Mouse (Mus musculus): ENCODE data around the gene Sulf2. TPM values are rescaled to one million over a fixed set of nuclear protein-coding genes. Genes with fewer than 3 reads are reported as not detected.
A peak's percentile ranks its signal among the peaks of the same experiment; 100 is the strongest.

The Sulf2 gene
- polyA plus RNA-seq, 2 experiments = 200 to 294 TPM

GRCm38 (mm10) chr2:166051421-166051820, 104.0 kb downstream of the Sulf2 start:
- no peaks in the 10 kb centered on the region for H3K4me1 ChIP-seq (ENCODE audit: control insufficient read depth, insufficient read depth, low read length)
- no peak overlapping the region for H3K4me3 ChIP-seq (replicated peaks; ENCODE audit: low read length)
- no peak for DNase-seq (ENCODE audit: low spot score)
- no peak for ATAC-seq (ENCODE audit: low FRiP score, low read depth)
- H3K9me3 ChIP-seq (ENCODE audit: control insufficient read depth, low read length) = no peaks in the 10 kb centered on the region
- H3K27ac ChIP-seq (replicated peaks; ENCODE audit: low read depth, low read length) = no peak overlapping the region
- H3K9ac ChIP-seq (ENCODE audit: low read depth, low read length, severe bottlenecking) = no peak overlapping the region
- peaks cover 88% of the 10 kb centered on the region for H3K36me3 ChIP-seq (ENCODE audit: control insufficient read depth, insufficient read depth, low read length)
- 83% methylated on average over 17 of the region's 17 CpGs for WGBS
- no peak overlapping the region for H3K4me2 ChIP-seq (replicated peaks; ENCODE audit: low read depth, low read length, severe bottlenecking)
- no peak for TF ChIP-seq POLR2A (IDR thresholded peaks at IDR 0.05; ENCODE audit: borderline replicate concordance, extremely low read depth, insufficient read depth, insufficient read length)
- no peaks in the 10 kb centered on the region for H3K27me3 ChIP-seq (ENCODE audit: control insufficient read depth, insufficient read depth, low read length)

GRCm38 (mm10) chr2:166048852-166049251, 106.6 kb downstream of the Sulf2 start:
- peaks cover 62% of the 10 kb centered on the region for H3K36me3 ChIP-seq (ENCODE audit: control insufficient read depth, insufficient read depth, low read length)
- no peaks in the 10 kb centered on the region for H3K27me3 ChIP-seq (ENCODE audit: control insufficient read depth, insufficient read depth, low read length)
- H3K4me3 ChIP-seq (replicated peaks; ENCODE audit: low read length) = no peak overlapping the region
- no peaks in the 10 kb centered on the region for H3K9me3 ChIP-seq (ENCODE audit: control insufficient read depth, low read length)
- ATAC-seq (ENCODE audit: low FRiP score, low read depth) (no peak), DNase-seq (ENCODE audit: low spot score) (no peak)
- no peak overlapping the region for H3K27ac ChIP-seq (replicated peaks; ENCODE audit: low read depth, low read length)
- WGBS = 84% methylated on average over 7 of the region's 7 CpGs
- H3K4me1 ChIP-seq (ENCODE audit: control insufficient read depth, insufficient read depth, low read length) = 0 out of 2 replicates have a peak, but pooled peaks cover 13% of the 10 kb centered on the region
- TF ChIP-seq POLR2A (IDR thresholded peaks at IDR 0.05; ENCODE audit: borderline replicate concordance, extremely low read depth, insufficient read depth, insufficient read length) = no peak
- H3K9ac ChIP-seq (ENCODE audit: low read depth, low read length, severe bottlenecking) = no peak overlapping the region
- no peak overlapping the region for H3K4me2 ChIP-seq (replicated peaks; ENCODE audit: low read depth, low read length, severe bottlenecking)

DNA sequence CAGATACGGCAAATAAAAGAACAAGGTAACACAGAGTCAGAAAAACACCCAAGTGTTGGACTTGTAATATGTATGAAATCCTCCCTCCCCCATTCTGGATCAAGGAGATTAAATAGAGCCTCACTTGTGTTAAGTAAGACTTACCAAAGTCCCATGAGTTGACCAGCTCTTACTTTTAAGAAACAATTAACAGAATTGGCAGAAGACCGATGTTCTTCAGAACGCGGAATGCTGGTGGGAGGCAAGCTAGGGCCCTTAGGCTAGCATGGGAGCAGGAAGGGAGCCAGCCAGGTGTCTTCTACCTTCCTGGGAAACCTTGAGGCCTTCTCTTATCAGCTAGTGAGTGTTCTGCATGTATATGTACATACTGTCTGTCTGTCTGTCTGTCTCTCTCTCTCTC, 107.5 kb downstream of the Sulf2 start:
- Histone ChIP-seq H3K27ac (replicated peaks; ENCODE audit: low read depth, low read length) (no peak overlapping the region), H3K4me2 (replicated peaks; ENCODE audit: low read depth, low read length, severe bottlenecking) (no peak overlapping the region), H3K36me3 (ENCODE audit: control insufficient read depth, insufficient read depth, low read length) (peaks cover 57% of the 10 kb centered on the region), H3K9ac (ENCODE audit: low read depth, low read length, severe bottlenecking) (no peak overlapping the region), H3K9me3 (ENCODE audit: control insufficient read depth, low read length) (no peaks in the 10 kb centered on the region), H3K4me3 (replicated peaks; ENCODE audit: low read length) (no peak overlapping the region), H3K4me1 (ENCODE audit: control insufficient read depth, insufficient read depth, low read length) (0 out of 2 replicates have a peak, but pooled peaks cover 13% of the 10 kb centered on the region), H3K27me3 (ENCODE audit: control insufficient read depth, insufficient read depth, low read length) (no peaks in the 10 kb centered on the region)
- WGBS = 95% methylated on average over 4 of the region's 4 CpGs
- ATAC-seq (ENCODE audit: low FRiP score, low read depth) (no peak), DNase-seq (ENCODE audit: low spot score) (no peak)
- no peak for TF ChIP-seq POLR2A (IDR thresholded peaks at IDR 0.05; ENCODE audit: borderline replicate concordance, extremely low read depth, insufficient read depth, insufficient read length)

- no peak overlapping the region for H3K4me2 ChIP-seq (replicated peaks; ENCODE audit: low read depth, low read length, severe bottlenecking)
- H3K4me3 ChIP-seq (replicated peaks; ENCODE audit: low read length) = no peak overlapping the region
- ATAC-seq (ENCODE audit: low FRiP score, low read depth) = no peak
- WGBS = 58% methylated on average over 10 of the region's 10 CpGs
- no peak overlapping the region; the same call in 1 of the 2 replicates for H3K27ac ChIP-seq (replicated peaks; ENCODE audit: low read depth, low read length)
- no peak for TF ChIP-seq POLR2A (IDR thresholded peaks at IDR 0.05; ENCODE audit: borderline replicate concordance, extremely low read depth, insufficient read depth, insufficient read length)
- DNase-seq (ENCODE audit: low spot score) = peak; percentile 40
- peaks cover 26% of the 10 kb centered on the region for H3K4me1 ChIP-seq (ENCODE audit: control insufficient read depth, insufficient read depth, low read length)
- H3K27me3 ChIP-seq (ENCODE audit: control insufficient read depth, insufficient read depth, low read length) = no peaks in the 10 kb centered on the region
- peaks cover 36% of the 10 kb centered on the region for H3K36me3 ChIP-seq (ENCODE audit: control insufficient read depth, insufficient read depth, low read length)
- no peaks in the 10 kb centered on the region for H3K9me3 ChIP-seq (ENCODE audit: control insufficient read depth, low read length)
- H3K9ac ChIP-seq (ENCODE audit: low read depth, low read length, severe bottlenecking) = no peak overlapping the region
Measured at GRCm38 (mm10) chr2:166045549-166046501, 109.6 kb downstream of the Sulf2 start.

GRCm38 (mm10) chr2:166045006-166045405, 110.5 kb downstream of the Sulf2 start:
- no peak for ATAC-seq (ENCODE audit: low FRiP score, low read depth)
- 73% methylated on average over 2 of the region's 2 CpGs for WGBS
- DNase-seq (ENCODE audit: low spot score) = no peak

More at GRCm38 (mm10) chr2:166045006-166045405, 110.5 kb downstream of the Sulf2 start:
- no peak overlapping the region for H3K9ac ChIP-seq (ENCODE audit: low read depth, low read length, severe bottlenecking)
- no peak overlapping the region for H3K4me2 ChIP-seq (replicated peaks; ENCODE audit: low read depth, low read length, severe bottlenecking)
- no peak overlapping the region for H3K4me3 ChIP-seq (replicated peaks; ENCODE audit: low read length)
- H3K9me3 ChIP-seq (ENCODE audit: control insufficient read depth, low read length) = no peaks in the 10 kb centered on the region
- H3K27ac ChIP-seq (replicated peaks; ENCODE audit: low read depth, low read length) = no peak overlapping the region
- H3K4me1 ChIP-seq (ENCODE audit: control insufficient read depth, insufficient read depth, low read length) = peaks cover 32% of the 10 kb centered on the region
- peaks cover 29% of the 10 kb centered on the region for H3K36me3 ChIP-seq (ENCODE audit: control insufficient read depth, insufficient read depth, low read length)
- TF ChIP-seq POLR2A (IDR thresholded peaks at IDR 0.05; ENCODE audit: borderline replicate concordance, extremely low read depth, insufficient read depth, insufficient read length) = no peak
- H3K27me3 ChIP-seq (ENCODE audit: control insufficient read depth, insufficient read depth, low read length) = no peaks in the 10 kb centered on the region

Measured in limb, embryonic 14.5 days (tissue).